Mouse (Mus musculus) lung, postnatal 4 days (tissue): Measurements from ENCODE around the gene Ccdc86.

Experiments
- DNase-seq, 2 experiments: peaks; one replicate each; pipeline ENCODE4 v3.0.0; 2021

Ccdc86 gene

DNA sequence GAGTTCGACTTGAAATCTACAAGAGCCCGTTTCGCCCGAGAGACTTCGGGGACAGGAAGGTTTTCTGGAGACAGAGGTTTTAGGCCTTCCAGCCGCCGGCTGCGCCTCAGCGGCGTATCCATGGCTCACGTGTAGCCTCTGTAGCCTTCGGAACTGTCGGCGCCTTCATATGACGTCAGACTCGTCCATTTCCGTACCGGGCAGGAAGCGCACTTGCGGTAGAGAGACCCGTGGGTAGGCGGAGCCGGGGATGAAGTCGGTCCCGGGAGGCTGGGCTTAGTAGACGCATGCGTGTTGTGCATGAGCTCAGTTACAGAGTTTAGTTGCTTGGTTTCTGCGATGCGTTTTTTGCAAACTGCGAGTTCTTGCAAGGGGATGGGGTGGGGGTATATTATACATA is at the start of gene Ccdc86:
TSS of gene Ccdc86 (minus strand) at position 155 of the 400 bp plus-strand sequence.
- peak; percentile 96 to 97 for DNase-seq

GRCm38 (mm10) chr19:10993150-10993549 is 44.1 kb upstream of the Ccdc86 start, which contains the start of gene Ms4a15:
Ms4a15 (minus strand) TSS chr19:10993250.
- no peak for DNase-seq

DNA sequence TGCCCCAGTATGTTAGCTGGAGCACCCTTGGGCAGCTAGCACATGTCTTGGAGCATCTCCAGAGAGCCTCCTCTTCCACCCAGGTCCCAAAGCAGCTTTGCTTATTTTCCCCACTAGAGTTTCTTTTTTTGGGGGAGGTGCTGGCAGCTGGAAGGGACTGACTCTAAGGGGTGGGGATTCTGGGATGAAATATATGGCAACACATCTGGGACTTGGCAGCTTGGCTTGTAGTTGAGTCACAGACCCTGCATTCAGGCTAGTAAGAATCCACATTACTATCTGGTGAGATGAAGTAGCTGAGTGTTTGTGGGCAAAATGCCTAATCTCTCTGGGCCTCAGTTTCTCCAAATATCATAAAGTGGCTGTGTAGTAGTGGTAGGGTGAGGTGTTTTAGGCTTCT is 42.8 kb upstream of the Ccdc86 start:
- no peak for DNase-seq

- DNase-seq: no peak
Observed at GRCm38 (mm10) chr19:10990751-10991150, 41.7 kb upstream of the Ccdc86 start.

DNA sequence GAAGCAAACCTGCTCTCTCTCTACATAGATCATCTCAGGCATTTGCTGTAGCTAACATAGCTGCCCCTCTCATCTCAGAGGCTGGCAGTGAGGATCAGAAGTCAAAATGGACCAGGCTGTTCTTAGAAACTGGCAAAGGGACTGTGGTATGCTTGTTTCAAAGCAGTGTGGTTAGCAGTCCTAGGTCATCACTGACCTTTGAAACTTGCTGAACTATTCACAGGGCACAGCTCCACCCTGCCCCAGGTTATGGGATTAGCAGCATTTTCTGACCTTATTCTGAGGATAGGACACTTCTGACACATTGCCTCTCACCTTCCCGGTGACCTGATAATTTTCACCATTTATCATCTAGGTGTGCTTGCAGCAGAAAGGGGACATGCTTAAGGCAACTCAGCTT is 39.5 kb upstream of the Ccdc86 start:
- DNase-seq: no peak

DNA sequence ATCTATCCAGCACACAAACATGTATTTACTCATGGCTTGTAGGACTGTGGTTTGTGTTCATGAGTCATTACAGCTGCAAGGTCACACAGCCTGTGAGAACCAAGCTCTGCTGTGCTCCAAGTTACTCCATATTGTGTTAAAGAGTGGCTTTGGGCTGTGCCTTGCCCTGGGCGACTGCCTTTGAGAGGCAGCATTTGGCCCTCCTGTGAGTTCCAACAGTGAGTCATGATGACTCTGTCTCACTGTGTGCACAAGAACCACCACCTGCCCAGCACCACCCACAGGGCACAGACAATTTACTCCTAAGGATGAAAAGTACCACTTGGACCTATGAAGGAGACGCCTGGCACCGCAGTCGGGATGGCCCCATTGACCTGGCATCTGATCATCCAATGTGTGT is 36.8 kb upstream of the Ccdc86 start:
- DNase-seq: no peak

DNA sequence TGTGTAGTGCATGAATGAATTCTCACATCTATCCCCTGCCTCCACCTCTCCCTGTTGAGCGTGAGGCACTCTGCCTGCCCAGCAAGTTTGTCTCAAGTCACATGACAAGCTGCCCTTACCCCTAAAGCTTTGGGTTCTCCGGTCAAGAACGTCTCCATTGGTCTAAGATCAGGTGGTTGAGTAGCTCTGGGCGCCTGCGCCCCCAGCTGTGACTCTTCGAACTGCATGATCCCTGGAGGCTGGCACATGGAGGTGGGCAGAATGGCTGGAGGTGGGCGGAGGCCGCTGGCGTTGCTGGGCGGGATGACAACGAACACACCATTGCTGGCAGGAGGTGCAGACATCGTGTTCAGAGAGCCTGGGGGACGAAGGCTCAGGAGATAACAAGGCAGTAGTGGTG is 35.5 kb upstream of the Ccdc86 start:
- DNase-seq: peak in 1 of 2 experiments; percentile 14

DNA sequence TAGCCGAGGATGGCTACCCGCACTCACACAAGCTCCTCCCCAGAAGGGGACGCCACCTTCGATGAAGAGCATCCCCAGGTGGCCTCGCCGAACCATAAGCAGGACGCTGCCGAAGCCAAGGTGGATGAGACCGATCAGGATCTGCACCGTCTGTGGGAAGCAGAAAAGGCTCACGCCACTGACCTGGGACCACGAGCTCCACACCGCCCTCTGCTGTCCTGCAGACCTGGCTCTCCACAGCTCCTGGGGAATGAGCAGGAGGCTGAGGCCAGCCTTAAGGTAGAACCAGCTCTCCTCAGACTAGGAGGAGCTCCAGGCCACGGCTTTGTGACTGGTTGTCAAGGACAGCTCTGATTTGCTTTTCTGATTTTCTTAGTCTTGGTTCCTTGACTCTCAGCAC is 34.1 kb upstream of the Ccdc86 start:
- peak in 1 of 2 experiments; percentile 68 for DNase-seq

DNA sequence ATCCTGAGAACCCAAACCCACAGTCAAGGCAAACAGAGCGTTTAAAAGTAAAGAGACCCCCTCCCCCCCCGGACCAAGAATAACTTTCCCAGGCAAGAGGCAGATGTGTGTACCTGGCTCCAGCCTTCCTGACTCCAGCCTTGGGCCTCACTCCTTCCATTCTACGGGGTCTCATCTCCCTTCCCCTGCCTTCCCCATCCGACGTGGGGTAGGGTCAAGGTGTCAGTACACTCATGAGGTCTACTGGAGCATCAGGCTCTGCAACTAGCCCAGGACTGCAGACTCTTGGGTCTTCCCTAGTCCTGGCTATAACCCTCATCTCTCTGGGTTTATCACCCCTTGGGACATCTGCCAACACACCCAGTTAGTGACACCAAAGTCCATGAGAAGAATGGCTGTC is 31.1 kb upstream of the Ccdc86 start:
- no peak for DNase-seq

DNA sequence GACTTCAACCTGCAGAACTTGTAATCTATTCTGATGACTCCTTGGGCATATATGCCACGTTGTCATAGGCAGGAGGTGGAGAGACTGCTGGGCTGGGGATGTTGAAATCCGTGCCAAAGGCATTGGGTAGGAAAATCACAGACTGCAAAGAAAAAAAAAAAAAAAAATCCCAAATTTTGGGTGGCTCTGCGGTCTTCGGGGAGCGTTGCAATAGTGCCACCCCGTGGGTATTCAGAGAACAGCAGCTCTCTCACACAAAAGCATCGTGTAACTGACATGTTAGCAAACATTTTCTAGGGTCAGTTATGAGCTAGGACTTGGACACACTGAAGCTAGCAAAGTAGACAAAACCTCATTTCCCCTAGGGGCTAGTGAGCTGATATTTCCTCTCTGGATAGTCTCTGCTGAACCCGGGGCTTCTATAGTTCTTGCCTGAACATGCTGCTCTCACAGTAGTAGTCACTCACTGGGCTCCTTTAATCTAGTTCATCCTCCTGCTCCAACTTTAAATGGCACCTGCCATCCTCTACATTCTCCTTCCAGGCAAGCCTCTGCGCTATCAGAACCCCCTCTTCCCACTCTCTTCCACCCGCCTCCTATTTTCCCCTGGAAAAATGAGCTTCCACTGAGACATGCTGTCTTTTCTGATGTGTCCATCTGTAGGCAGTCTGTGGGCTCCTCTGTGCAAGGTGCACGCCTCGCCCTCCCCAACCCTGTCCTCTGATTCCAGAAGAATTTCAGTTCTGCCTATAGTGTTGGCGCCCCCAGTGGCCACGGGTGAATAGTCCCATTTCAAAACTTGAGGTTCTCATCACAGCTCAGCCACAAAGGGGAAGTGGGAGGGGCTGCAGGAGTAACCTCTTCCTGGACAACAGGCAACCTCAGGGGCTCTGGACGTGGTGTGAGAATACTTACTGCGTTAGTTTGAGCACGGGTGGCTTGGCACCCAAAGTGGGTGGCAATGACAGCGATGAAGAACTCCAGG is 30.4 kb upstream of the Ccdc86 start:
- peak; percentile 86 to 90 for DNase-seq

DNA sequence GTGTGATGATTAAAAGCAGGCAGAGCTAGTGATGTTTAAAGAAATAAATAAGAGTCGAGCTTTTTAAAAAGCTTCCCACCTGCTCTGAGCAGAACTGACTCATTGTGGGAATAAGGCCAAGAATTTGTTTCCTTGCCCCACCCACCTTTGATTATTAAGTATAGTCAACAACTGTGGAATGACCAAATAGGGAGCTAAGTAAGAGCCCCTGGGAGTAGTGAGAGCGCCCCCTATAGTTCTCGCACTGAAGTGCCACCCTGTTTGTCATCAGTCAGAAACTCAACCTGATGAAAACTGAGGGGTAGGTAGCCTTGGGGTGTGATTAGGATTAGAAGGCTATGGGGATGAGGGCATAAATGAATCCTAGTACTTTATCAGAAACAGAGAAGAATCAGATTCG is 27.3 kb upstream of the Ccdc86 start:
- DNase-seq: peak in 1 of 2 experiments; percentile 29

- no peak for DNase-seq
Observed at GRCm38 (mm10) chr19:10975187-10975586, 26.1 kb upstream of the Ccdc86 start.

- no peak for DNase-seq
Observed at GRCm38 (mm10) chr19:10974238-10974865, 25.3 kb upstream of the Ccdc86 start, which contains the start of gene Ms4a10. Ms4a10 (minus strand) TSS chr19:10974670.

GRCm38 (mm10) chr19:10973187-10973586 is 24.1 kb upstream of the Ccdc86 start:
- no peak for DNase-seq

- no peak for DNase-seq
Observed at GRCm38 (mm10) chr19:10972660-10973059, 23.6 kb upstream of the Ccdc86 start.

GRCm38 (mm10) chr19:10970457-10970856 is 21.4 kb upstream of the Ccdc86 start:
- no peak for DNase-seq

- DNase-seq: no peak
Observed at GRCm38 (mm10) chr19:10968578-10968977, 19.5 kb upstream of the Ccdc86 start.

DNA sequence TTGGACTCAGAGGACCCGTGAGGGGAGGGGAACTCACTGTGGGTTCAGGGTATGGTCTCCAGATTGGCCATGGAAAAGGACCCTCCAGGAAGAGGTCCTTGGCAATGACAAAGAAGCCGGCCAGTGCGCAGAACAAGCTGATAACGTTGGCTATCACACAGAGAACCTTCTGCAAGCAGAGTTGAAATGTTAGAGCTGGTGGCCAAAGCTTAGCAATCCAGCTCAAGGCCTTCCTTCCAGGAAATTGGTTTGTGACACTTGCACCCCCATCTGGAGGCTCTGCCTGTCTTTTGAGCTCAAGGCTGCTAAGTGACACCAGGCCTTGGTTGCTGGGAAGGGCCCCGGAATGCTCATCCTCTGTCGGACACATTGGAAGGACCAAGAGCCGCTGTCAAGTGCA is 16.7 kb upstream of the Ccdc86 start:
- DNase-seq: no peak

DNA sequence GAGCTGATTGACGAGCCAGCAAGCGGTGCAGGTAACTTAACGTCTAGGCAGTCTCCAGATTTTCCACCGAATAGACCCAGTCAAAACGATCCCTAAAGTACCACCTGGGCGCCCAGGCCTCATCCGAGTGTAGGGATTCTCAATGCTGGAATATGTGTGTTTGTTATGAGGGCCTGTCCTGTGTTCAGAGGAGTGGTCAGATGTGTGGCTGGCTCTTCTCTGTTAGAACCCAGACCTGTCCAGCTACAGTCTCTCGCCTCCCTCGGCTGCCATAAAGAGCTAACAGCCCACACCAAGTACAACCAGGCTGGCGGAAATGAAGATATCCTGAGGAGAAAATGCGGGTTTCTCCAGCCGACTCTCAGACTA is 10.9 kb upstream of the Ccdc86 start:
- no peak for DNase-seq

GRCm38 (mm10) chr19:10959085-10959977 is 10.3 kb upstream of the Ccdc86 start:
- peak; percentile 60 to 64 for DNase-seq

DNA sequence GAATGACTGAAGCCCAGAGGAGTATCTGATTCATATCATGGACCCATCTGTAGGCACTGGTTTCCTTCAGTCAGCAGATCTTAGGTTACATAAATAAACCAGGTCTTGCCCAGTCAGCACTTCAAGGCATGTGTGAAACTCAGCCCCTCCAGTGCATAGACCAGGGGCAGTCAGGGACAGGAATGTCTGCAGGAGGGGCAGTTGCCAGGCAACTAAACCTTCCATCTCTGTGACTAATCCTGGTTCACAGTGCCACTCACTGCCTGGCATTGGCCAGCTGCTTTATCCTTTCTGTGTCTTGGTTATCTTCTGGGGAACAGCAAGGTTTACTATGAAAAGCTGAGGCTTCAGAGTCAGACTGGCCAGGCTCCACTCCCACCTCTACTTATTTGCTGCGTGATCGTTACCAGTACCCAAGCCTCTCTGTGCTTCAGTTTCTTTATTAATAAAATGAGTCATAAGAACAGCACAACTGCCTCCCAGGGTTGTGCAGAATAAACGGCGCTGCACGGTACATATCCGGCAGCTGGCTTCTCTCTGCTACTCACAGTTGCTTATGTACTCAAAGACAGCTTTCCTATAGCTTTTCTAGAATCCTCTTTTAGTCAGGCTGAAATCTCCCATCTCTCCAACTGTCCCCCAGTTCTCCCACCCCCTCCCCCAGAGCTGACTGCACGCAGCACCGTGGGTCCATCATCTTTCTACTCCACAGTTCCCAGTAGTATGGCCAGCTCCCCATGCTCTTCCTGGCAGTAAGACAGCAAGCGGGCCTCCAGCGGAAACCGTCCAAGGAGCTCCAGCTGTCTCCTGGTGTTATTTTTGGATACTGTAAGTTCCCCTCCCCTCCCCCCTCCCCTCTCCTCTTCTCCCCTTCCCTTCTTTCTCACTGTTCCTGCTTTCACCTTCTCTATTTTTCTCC is 3.2 kb upstream of the Ccdc86 start:
- peak; percentile 40 to 81 for DNase-seq

DNA sequence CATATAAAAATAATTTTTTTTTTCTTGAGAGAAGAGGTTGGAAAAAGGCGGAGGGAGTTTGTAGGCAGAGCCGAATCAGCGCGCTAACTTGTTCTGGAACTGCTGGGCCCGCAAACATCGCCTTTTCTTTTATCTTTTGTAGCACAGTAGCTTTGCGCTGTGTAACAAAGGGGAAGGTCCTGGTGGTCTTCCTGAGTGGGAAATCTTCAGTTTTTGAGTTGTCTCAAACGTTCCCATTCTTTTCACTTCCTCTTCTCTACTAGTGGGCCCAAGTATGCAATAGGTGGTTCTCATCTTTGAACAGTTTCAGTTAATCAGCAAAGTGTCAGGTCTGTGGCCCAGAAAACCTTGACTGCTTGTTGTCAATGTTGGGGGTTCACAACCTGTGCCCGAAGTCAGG is 492 bp upstream of the Ccdc86 start:
- no peak for DNase-seq
